Mouse (Mus musculus): Measurements from ENCODE around the gene Pdcd6. TPM values are rescaled to one million over a fixed set of nuclear protein-coding genes. Genes with fewer than 3 reads are reported as not detected.

Gene Pdcd6
- total RNA-seq, 2 experiments from 2014 or later, result 70.2 to 74.4 TPM

DNA sequence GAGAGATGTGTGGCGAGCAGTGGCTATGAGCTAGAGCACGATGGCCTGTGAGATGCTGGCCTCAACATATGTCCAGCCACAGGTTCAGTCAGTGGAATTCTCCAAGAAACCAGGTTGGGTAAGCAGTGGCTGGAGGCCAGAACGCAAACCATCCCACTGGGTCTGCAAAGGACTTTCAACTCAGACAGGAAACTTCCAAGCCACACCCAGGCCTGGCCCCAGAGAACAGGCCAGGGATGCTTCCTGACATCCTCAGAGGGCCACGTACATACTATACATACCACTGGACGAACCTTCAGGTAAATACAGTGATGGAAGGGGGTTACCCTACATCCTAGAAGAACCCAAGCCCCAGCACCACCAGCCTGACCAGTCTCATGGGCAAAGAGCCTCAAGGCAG, 27.7 kb downstream of the Pdcd6 start:
- DNase-seq (ENCODE audit: low spot score in 2 of 2), result no peak

DNA sequence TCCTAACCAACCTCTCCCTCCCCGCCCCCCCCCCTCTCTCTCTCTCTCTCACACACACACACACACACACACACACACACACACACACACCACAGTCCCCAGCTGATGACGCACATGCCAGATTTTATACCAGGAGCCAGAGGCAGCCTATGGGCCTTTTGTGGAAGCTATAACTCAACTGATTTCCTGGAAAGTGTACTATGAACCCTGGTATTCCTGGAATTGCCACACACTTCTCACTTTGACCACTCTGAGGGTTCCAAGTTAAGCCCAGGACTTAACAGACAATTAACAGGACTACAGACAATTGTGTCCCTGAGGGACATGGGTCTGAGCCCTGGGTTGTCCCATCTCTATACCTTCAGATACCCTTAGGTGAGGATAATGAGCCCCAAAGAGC, 35.1 kb downstream of the Pdcd6 start:
- DNase-seq (ENCODE audit: low spot score in 2 of 2), result no peak

DNA sequence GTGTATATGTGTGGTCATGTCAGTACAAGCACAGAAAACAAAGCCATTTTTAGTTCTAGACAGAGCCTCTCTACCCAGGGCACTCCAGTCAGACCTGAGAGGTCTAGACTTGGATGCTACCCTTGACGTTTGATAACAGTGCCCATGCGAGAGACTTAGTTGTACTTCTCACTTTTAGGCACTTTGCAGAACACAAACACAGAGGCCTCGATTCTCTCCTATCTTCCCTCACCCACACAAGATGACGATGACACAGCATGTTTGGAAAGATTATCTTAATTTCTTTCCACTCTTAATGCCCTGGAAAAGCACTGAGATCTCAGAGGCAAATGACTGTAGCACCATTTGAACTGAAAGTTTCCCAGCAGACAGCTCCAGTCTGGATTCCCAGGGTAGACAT, 41.7 kb downstream of the Pdcd6 start:
- no peak for DNase-seq (ENCODE audit: low spot score in 2 of 2)

DNA sequence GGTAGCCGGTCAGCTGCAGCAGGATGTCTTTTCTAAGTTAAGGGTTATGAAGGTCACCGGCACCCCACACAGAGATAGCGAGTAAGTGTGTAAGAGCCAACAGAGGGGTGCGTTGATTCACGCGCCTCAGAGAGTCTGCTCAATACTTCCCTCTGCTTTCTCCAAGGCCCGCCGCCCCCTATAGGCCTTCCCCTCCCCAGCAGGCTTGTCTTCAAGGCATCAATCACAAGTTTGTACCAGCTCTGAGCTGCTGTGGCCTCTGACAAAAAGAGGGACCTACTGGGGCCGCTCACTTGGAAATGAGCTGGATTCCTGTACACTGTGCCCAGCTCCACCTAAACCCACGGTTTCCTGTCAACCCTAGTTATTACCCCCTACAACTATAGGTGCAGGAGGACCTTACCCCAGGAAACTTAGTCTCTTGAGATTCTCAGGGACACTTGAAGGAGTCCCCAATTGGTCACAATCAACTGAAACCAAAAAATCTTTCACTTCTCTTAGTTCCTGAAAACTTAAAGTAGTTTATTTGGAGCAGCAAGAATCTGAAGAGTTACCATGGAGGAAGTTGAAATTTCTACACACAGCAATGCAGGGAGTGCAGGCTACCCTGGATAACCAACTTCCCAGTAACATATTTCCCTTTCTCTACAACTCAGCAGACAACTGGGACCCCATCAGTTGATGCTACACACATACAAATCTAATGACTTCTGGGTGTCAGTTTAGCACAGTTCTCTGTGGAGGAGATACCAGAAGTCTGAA, 57.0 kb downstream of the Pdcd6 start:
- DNase-seq (ENCODE audit: low spot score in 2 of 2), result peak in 1 of 2 experiments; percentile 63

DNA sequence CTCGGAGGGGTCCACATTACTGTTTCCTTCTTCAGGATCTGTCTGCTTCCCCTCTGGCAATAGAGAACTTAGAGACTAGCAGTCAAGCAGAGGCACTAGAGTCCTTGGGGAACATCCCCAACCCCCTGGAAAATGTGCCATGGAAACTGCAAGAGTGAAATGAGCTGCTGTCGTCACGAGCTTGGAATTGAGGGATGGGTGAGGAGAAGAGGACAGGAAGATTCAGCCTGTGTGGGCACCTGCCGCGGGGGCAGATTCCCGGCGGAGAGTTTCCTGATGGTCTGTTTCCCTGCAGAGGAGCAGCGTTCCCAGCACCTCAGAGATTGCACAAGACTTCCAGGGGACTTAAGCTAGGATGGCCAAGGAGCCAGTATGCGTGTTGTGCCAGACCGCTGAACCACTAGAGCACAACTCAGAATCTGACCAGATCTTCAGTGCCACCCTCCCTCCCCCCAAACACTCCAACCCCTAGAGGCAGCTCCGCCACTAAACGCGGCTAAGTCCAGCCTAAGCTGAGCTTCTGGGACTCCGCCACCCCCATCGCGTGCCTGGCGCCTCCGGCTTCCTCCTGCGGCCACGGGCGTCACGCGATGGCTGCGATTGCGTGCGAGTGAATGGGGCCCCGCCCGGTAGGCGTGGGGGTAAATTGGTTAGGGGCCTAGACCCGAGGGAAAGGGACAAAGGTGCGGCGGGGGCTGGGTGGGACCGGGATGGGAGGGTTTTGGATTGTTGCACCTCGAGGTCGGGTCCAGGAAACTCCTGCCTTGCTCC, 57.7 kb downstream of the Pdcd6 start:
- peak; percentile 50 to 63 for DNase-seq (ENCODE audit: low spot score in 2 of 2)

Other genes with a start within 250 kb of the Pdcd6 start
- 1 to 10 TPM; 1.2 to 1.9 TPM for gene Slc9a3, start 196.1 kb downstream of the Pdcd6 start, total RNA-seq (2021)
- 10 to 100 TPM; 75.1 to 85.6 TPM for gene Exoc3, start 108.8 kb downstream of the Pdcd6 start, total RNA-seq (2021)
- gene Ahrr, start 25.2 kb downstream of the Pdcd6 start, total RNA-seq (2021), result 1 to 10 TPM; 1.6 TPM
- 100 to 1,000 TPM; 228 to 239 TPM for gene Sdha, start 32.7 kb upstream of the Pdcd6 start, total RNA-seq (2021)
- 10 to 100 TPM; 63.9 to 66.1 TPM for gene Ccdc127, start 32.7 kb upstream of the Pdcd6 start, total RNA-seq (2021)
- not detected for gene Lrrc14b, start 46.4 kb upstream of the Pdcd6 start, total RNA-seq (2021)
- 1 to 10 TPM; 4.1 to 5.2 TPM for gene Zfp72, start 73.3 kb upstream of the Pdcd6 start, total RNA-seq (2021)
- 100 to 1,000 TPM; 403 to 422 TPM for gene Ftl1-ps1, start 82.1 kb upstream of the Pdcd6 start, total RNA-seq (2021)
- 1 to 10 TPM; 4.9 to 8.4 TPM for gene Zfp825, start 176.4 kb upstream of the Pdcd6 start, total RNA-seq (2021)